Mouse (Mus musculus) liver, postnatal 0 days (tissue): ENCODE measurements around the gene Gsg1l. TPM values are rescaled to one million over a fixed set of nuclear protein-coding genes. Genes with fewer than 3 reads are reported as not detected.

Experiments used
- ATAC-seq: fragments of 200-750 bp; cut with Nextera tagmentation; 2 replicates; pipeline ENCODE4 v1.8.0; 2017; ENCODE audit warnings: mild to moderate bottlenecking, moderate library complexity
- DNase-seq: peaks from one replicate; pipeline ENCODE4 v3.0.0-alpha.2; 2016
- H3K27ac ChIP-seq: fragments of 300-500 bp; sonication (generic); 2 replicates; pipeline ENCODE4 v1.5.1; 2014; ENCODE audit warnings: antibody characterized with exemption, moderate library complexity, mild to moderate bottlenecking, low read depth
- H3K27me3 ChIP-seq: fragments of 300-500 bp; sonication (generic); 2 replicates; pipeline ENCODE4 v1.6.1; 2014; ENCODE audit warnings: low read length, control low read depth, mixed read lengths; ENCODE audit not compliant: insufficient read depth
- H3K36me3 ChIP-seq: fragments of 300-500 bp; sonication (generic); replicated peaks from 2 replicates; pipeline ENCODE4 v1.6.1; 2014; ENCODE audit warnings: mild to moderate bottlenecking, control low read depth, low read length, moderate library complexity, mixed read lengths; ENCODE audit not compliant: insufficient read depth
- H3K4me1 ChIP-seq: fragments of 300-500 bp; sonication (generic); 2 replicates; pipeline ENCODE4 v1.6.1; 2014; ENCODE audit warnings: antibody characterized with exemption, mild to moderate bottlenecking, control low read depth; ENCODE audit not compliant: insufficient read depth
- H3K4me2 ChIP-seq: fragments of 300-500 bp; sonication (generic); 2 replicates; pipeline ENCODE4 v1.6.1; 2014; ENCODE audit warnings: low read depth, mild to moderate bottlenecking, low read length, moderate library complexity, mixed read lengths
- H3K4me3 ChIP-seq: fragments of 300-500 bp; sonication (generic); 2 replicates; pipeline ENCODE4 v1.5.1; 2014; ENCODE audit warnings: low read depth, low read length
- H3K9ac ChIP-seq: fragments of 300-500 bp; sonication (generic); replicated peaks from 2 replicates; pipeline ENCODE4 v1.6.1; 2014; ENCODE audit warnings: mild to moderate bottlenecking, moderate library complexity
- H3K9me3 ChIP-seq: fragments of 300-500 bp; sonication (generic); 2 replicates; pipeline ENCODE4 v1.6.1; 2016; ENCODE audit warnings: mild to moderate bottlenecking, control low read depth, low read length, mixed read lengths
- CTCF ChIP-seq: sonication (generic); IDR thresholded peaks from 2 replicates; pipeline ENCODE4 v1.5.1; 2016; ENCODE audit warnings: antibody characterized with exemption, low read depth
- EP300 ChIP-seq: IDR thresholded peaks from 2 replicates; pipeline ENCODE4 v1.6.1; 2016; ENCODE audit warnings: antibody characterized with exemption, low read depth, mild to moderate bottlenecking
- WGBS: fragments of 180-500 bp; shearing (Covaris S2); extraction: QIAGEN DNeasy Blood & Tissue Kit; methylation state at CpG from one replicate; pipeline ENCODE4 v1.1.7; 2014; ENCODE audit not compliant: insufficient replicate concordance; 5-methylcytosine and 5-hydroxymethylcytosine counted together
- polyA plus RNA-seq: library from polyadenylated mRNA; unstranded; fragments of >200 nt; fragmentation: Nextera tagmentation; extraction: Ambion mirVana; gene quantifications from 2 replicates; pipeline ENCODE4 v1.2.1, GENCODE M21; 2015

Gsg1l gene
- polyA plus RNA-seq, 1 experiment from 2014 or later: 0.08 TPM

DNA sequence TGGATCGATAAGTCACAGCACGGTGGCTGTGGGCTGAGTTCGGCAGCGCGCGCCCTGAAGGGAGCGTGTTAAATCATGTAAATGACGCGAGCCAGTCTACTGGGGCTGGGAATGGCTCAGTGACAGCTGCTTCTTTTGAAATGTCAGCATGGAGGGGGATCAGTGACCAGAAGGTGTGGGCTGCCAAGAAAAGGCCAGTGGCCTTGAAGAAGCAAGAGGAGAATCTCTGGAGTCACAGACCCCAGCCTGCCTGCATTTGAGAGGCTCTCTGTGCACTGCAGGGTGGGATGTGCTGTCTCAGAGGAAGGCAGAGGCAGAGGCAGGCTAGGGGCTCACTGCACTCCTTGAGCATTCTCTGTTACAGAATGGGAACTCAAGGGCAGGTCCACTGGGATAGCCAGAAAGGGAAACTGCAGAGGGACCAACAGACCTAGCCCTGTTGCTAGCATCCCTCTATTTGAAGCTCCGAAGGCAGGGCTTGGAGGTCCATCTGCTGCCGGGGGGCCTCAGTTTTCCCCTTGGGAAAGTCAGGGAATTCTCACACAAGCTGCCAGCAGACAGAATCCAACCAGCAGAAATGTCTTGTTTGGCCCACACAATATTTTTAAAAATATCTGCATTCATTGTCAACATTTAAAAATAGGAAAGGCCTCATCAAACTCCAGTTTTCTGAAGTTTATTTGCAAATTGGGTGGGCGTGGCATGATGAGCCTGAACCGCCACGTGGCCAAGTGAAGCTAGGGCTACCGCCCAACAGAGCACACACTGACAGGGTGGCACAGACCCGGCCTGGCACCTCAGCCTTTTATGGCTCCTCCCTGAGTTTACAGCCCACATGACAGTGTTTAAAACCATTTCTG lies 115.6 kb downstream of the Gsg1l start:
- 59% methylated on average over 16 of the region's 16 CpGs for WGBS
- Histone ChIP-seq H3K36me3 (no peaks in the 10 kb centered on the region), H3K9ac (no peak overlapping the region), H3K4me3 (no peak overlapping the region), H3K9me3 (no peaks in the 10 kb centered on the region), H3K27ac (no peak overlapping the region), H3K27me3 (no peaks in the 10 kb centered on the region), H3K4me1 (no peaks in the 10 kb centered on the region), H3K4me2 (no peak overlapping the region)
- no peak for TF ChIP-seq EP300
- TF ChIP-seq CTCF: no peak
- DNase-seq: no peak
- ATAC-seq: no peak

DNA sequence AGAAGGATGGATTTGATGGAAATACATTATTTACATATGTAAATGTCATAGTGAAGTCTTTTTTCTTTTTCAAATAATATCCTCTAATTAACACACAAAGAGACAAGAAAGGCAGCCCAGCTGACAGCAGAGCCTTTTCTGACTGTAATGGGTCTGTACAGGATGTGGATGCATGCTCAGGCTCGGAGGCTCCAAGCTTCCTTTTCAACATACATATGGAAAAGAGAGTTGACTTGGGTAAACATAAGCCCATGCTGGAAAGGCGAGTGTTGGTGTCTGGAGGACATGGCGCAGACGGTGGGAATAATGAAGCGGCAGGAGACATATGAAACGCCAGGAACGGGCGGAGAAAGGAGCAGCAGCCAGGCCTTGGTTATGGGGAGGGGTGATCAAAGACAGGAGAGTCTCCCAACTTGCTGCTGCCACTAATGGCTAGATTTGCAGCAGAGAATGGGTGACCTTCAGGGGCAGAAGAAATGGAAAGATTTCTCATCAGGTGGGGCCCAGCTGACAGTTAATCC lies 118.1 kb downstream of the Gsg1l start:
- WGBS: 75% methylated on average over 8 of the region's 8 CpGs

DNA sequence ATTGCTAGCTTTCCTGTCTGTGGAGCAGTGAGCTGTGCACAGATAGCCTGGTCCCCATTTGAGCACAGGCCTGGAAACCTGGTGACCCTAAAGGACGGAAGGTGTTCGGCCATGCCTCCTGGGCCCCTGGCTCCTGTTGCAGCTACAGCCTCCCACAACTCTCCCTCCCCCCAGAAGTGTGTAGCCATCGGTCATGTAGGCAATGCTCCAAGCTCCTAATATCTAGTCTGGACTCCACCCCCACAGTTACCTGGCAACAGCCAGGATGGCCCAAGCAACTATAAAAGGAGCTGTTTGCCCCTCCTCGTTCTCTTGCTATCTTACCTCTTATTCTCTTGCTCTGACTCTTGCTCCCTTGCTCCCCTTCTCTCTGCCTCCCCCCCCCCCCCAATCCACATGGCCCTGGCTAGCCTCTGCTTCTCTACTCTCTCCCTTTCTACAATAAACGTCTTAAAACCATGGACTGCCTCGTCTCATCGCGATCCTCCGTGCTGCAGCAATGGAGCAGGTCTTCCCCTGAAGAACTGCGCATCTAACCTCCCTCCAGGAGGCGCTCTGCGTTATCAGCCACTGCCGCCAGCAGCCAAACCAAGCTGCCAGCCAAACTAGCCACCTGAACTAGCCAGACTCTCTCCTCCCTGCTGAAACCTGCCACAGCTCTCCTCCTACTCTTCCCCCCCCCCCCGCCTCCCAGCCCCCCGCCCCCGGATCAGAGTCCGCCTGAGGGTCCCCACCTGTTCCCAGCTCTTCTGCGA lies 122.7 kb downstream of the Gsg1l start:
- Histone ChIP-seq H3K27me3 (0 out of 2 replicates have a peak, but pooled peaks cover 2% of the 10 kb centered on the region), H3K9me3 (no peaks in the 10 kb centered on the region), H3K9ac (no peak overlapping the region), H3K4me1 (no peaks in the 10 kb centered on the region), H3K27ac (no peak overlapping the region), H3K4me2 (no peak overlapping the region), H3K4me3 (no peak overlapping the region), H3K36me3 (no peaks in the 10 kb centered on the region)
- TF ChIP-seq CTCF (peak; percentile 37), EP300 (no peak)
- DNase-seq: no peak
- WGBS: 54% methylated on average over 18 of the region's 18 CpGs
- ATAC-seq: no peak

More for the DNA sequence above, 118.1 kb downstream of the Gsg1l start:
- H3K9me3 ChIP-seq: no peaks in the 10 kb centered on the region
- DNase-seq (no peak), ATAC-seq (no peak)
- TF ChIP-seq CTCF: no peak
- no peak for TF ChIP-seq EP300
- H3K27ac ChIP-seq: no peak overlapping the region
- no peaks in the 10 kb centered on the region for H3K36me3 ChIP-seq
- H3K9ac ChIP-seq: no peak overlapping the region
- H3K4me1 ChIP-seq: no peaks in the 10 kb centered on the region
- H3K4me2 ChIP-seq: no peak overlapping the region
- no peak overlapping the region for H3K4me3 ChIP-seq
- 0 out of 2 replicates have a peak, but pooled peaks cover 2% of the 10 kb centered on the region for H3K27me3 ChIP-seq

DNA sequence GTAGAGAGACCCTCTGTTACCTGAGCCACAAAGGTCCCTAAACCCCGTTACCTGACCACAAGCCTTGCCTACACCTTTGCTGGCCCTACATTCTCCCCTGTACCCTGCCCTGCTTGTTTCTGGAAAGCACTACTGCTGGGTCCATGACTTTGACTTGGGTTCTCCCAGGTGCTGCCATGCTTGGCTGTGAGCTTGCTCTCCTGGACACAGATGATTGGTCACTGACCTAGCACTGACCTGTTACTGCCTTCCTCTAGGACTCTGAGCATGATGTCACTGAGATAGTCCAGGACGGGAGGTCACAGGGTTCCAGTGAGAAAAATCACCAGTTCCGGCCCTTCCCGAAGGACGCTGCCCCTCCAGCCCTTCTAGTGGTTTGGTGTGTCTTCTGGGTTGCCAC lies 123.4 kb downstream of the Gsg1l start:
- Histone ChIP-seq H3K36me3 (no peaks in the 10 kb centered on the region), H3K9ac (no peak overlapping the region), H3K9me3 (no peaks in the 10 kb centered on the region), H3K4me2 (no peak overlapping the region), H3K4me1 (no peaks in the 10 kb centered on the region), H3K27me3 (0 out of 2 replicates have a peak, but pooled peaks cover 2% of the 10 kb centered on the region), H3K27ac (no peak overlapping the region), H3K4me3 (no peak overlapping the region)
- WGBS: 79% methylated on average over 5 of the region's 5 CpGs
- ATAC-seq (no peak), DNase-seq (no peak)
- TF ChIP-seq EP300 (no peak), CTCF (no peak)

DNA sequence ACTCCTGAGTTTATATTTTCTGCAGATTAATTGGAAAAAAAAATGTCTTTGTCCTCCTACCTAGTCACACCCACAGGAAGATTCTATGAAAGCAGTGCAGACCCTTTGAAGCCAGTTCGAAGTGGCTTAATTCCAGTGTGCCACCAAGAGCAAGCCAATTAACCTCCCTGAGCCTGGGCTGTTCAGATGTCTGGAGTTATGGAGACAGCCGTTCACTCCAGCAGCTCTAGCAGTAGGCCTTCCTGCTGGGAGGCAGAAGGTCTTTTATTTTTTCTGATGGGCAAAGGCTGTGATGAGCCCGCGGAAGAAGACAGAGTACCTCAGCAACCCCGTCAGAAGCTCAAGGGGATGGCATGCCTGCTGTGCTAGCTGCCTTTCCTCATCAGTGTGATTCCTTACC lies 127.2 kb downstream of the Gsg1l start:
- Histone ChIP-seq H3K27ac (no peak overlapping the region), H3K27me3 (no peaks in the 10 kb centered on the region), H3K4me1 (no peaks in the 10 kb centered on the region), H3K4me2 (no peak overlapping the region), H3K9ac (no peak overlapping the region), H3K9me3 (no peaks in the 10 kb centered on the region), H3K4me3 (no peak overlapping the region), H3K36me3 (no peaks in the 10 kb centered on the region)
- DNase-seq (no peak), ATAC-seq (no peak)
- TF ChIP-seq CTCF (no peak), EP300 (no peak)
- 78% methylated on average over 5 of the region's 5 CpGs for WGBS

DNA sequence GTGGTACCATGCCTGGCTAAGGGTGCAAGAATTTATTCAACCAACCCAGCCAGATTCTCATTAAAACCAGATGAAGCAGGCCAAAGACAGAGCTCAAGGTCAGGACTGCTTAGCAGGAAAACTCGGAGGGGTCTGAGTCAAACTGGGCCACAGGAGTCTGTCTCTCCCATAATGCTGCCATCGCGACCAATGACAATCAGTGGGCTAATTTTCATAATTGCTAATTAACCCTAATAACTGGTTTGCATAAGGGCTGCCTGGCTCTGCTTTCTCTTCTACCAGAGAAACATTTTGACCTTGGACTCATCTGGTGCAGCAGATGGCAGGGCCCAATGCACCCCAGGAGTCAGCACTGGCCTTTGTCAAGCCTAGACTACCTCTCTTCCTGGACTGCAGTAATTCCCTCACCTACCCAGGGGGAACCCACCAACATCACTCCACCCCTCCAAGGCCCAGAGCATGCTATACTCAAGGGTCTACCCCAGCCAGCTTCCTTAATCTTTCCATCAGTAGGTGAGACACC lies 127.8 kb downstream of the Gsg1l start:
- no peak for TF ChIP-seq CTCF
- no peak for TF ChIP-seq EP300
- ATAC-seq: no peak
- no peak overlapping the region for H3K4me3 ChIP-seq
- 81% methylated on average over 3 of the region's 3 CpGs for WGBS
- no peaks in the 10 kb centered on the region for H3K36me3 ChIP-seq
- no peaks in the 10 kb centered on the region for H3K27me3 ChIP-seq
- H3K9ac ChIP-seq: no peak overlapping the region
- no peaks in the 10 kb centered on the region for H3K4me1 ChIP-seq
- H3K9me3 ChIP-seq: no peaks in the 10 kb centered on the region
- H3K27ac ChIP-seq: no peak overlapping the region
- DNase-seq: no peak
- H3K4me2 ChIP-seq: no peak overlapping the region
